ENCODE assay signal across 16 mouse cellular contexts in the genomic region with DNA sequence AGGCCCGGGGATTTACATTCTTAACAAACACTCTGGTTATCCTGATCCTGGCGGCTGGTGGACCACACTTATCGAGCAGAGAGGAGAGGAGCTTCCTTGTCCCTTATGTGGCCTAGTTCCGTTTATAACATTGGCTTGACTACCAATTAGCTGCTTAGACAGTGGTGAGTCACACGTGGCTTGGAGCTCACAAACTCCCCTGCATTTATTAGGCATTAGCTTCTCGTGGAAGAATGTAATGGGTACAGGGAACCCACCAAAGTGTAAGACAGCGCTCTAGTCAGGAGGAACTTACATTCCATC.
A peak's percentile ranks its signal among the peaks of the same experiment; 100 is the strongest.
DNase-seq lines count a peak whose midpoint lies in the region; ATAC-seq and TF ChIP-seq lines count a peak whose summit lies in the region.
"Had no signal": no experiment of that assay in that cellular context is flagged by ENCODE, and none has a peak within 500 bp of the region (broad histone marks: within the 10 kb centered on the region; RNA-seq: fewer than 3 reads in every experiment).

No protein-coding gene starts in this region.

- no peak overlapping the region for H3K4me3 ChIP-seq in embryonic facial prominence, embryonic 13.5 days
- no peak overlapping the region for H3K4me3 ChIP-seq in embryonic facial prominence, embryonic 10.5 days
- H3K4me3 ChIP-seq in lung, embryonic 16.5 days (ENCODE audit: low read length): no peak overlapping the region
- H3K4me3 ChIP-seq in intestine, embryonic 15.5 days (replicated peaks): no peak overlapping the region
- no peak overlapping the region for H3K4me3 ChIP-seq in stomach, postnatal 0 days (ENCODE audit: low read depth, low read length)
- H3K4me3 ChIP-seq: liver, embryonic 12.5 days; midbrain, embryonic 15.5 days; myocyte had no signal

- peaks cover 10% of the 10 kb centered on the region for H3K4me1 ChIP-seq in embryonic facial prominence, embryonic 13.5 days
- H3K4me1 ChIP-seq in embryonic facial prominence, embryonic 10.5 days: no peaks in the 10 kb centered on the region
- no peaks in the 10 kb centered on the region for H3K4me1 ChIP-seq in lung, embryonic 16.5 days (replicated peaks; ENCODE audit: control insufficient read depth, insufficient read depth, low read length)
- H3K4me1 ChIP-seq in intestine, embryonic 15.5 days (replicated peaks): no peaks in the 10 kb centered on the region
- H3K4me1 ChIP-seq in stomach, postnatal 0 days (replicated peaks; ENCODE audit: control insufficient read depth, insufficient read depth): no peaks in the 10 kb centered on the region
- H3K4me1 ChIP-seq: liver, embryonic 12.5 days; midbrain, embryonic 15.5 days had no signal

- no peaks in the 10 kb centered on the region for H3K27me3 ChIP-seq in embryonic facial prominence, embryonic 13.5 days
- peaks cover 14% of the 10 kb centered on the region; the same call in 1 of the 2 replicates for H3K27me3 ChIP-seq in embryonic facial prominence, embryonic 10.5 days (replicated peaks; ENCODE audit: low read depth, poor library complexity, severe bottlenecking)
- H3K27me3 ChIP-seq in lung, embryonic 16.5 days (ENCODE audit: control insufficient read depth, insufficient read depth, low read depth, low read length): no peaks in the 10 kb centered on the region
- no peaks in the 10 kb centered on the region for H3K27me3 ChIP-seq in intestine, embryonic 15.5 days (replicated peaks)
- H3K27me3 ChIP-seq in stomach, postnatal 0 days (ENCODE audit: control insufficient read depth, insufficient read depth, low read length): no peaks in the 10 kb centered on the region
- H3K27me3 ChIP-seq: liver, embryonic 12.5 days; midbrain, embryonic 15.5 days had no signal

- H3K4me2 ChIP-seq in embryonic facial prominence, embryonic 13.5 days: no peak overlapping the region
- H3K4me2 ChIP-seq in lung, embryonic 16.5 days (ENCODE audit: low read depth, low read length): no peak overlapping the region
- no peak overlapping the region for H3K4me2 ChIP-seq in intestine, embryonic 15.5 days (replicated peaks)
- no peak overlapping the region for H3K4me2 ChIP-seq in stomach, postnatal 0 days (replicated peaks; ENCODE audit: low read depth)
- H3K4me2 ChIP-seq: heart, embryonic 11.5 days; hindbrain, embryonic 14.5 days; liver, embryonic 12.5 days; midbrain, embryonic 15.5 days had no signal

- no peak for TF ChIP-seq EP300 in stomach, postnatal 0 days (optimal IDR thresholded peaks at IDR 0.05)

- H3K36me3 ChIP-seq in embryonic facial prominence, embryonic 13.5 days: no peaks in the 10 kb centered on the region
- H3K36me3 ChIP-seq in embryonic facial prominence, embryonic 10.5 days (replicated peaks): no peaks in the 10 kb centered on the region
- no peaks in the 10 kb centered on the region for H3K36me3 ChIP-seq in lung, embryonic 16.5 days (ENCODE audit: control insufficient read depth, insufficient read depth, low read length)
- H3K36me3 ChIP-seq in intestine, embryonic 15.5 days: no peaks in the 10 kb centered on the region
- H3K36me3 ChIP-seq in stomach, postnatal 0 days (ENCODE audit: control insufficient read depth, insufficient read depth, low read length): no peaks in the 10 kb centered on the region
- H3K36me3 ChIP-seq: G1E; liver, embryonic 12.5 days; midbrain, embryonic 15.5 days had no signal

- H3K27ac ChIP-seq in embryonic facial prominence, embryonic 13.5 days: peak overlapping the region; percentile 62
- H3K27ac ChIP-seq in embryonic facial prominence, embryonic 10.5 days (replicated peaks): no peak overlapping the region
- H3K27ac ChIP-seq in lung, embryonic 16.5 days (ENCODE audit: low read length): peak overlapping the region; percentile 80
- 0 out of 2 replicates have a peak overlapping the region, but pooled peaks have one; percentile 22 for H3K27ac ChIP-seq in intestine, embryonic 15.5 days
- H3K27ac ChIP-seq in stomach, postnatal 0 days (replicated peaks): no peak overlapping the region
- H3K27ac ChIP-seq: hindbrain, embryonic 14.5 days; kidney, postnatal 0 days; liver, embryonic 12.5 days; midbrain, embryonic 15.5 days had no signal

- no peak for TF ChIP-seq CTCF in stomach, postnatal 0 days (IDR thresholded peaks at IDR 0.05; ENCODE audit: low read depth)

- WGBS in embryonic facial prominence, embryonic 13.5 days: 45% methylated on average over 7 of the region's 7 CpGs
- WGBS in embryonic facial prominence, embryonic 10.5 days: 46% methylated on average over 7 of the region's 7 CpGs
- 39% methylated on average over 7 of the region's 7 CpGs for WGBS in lung, embryonic 16.5 days
- 35% methylated on average over 7 of the region's 7 CpGs for WGBS in intestine, embryonic 15.5 days
- WGBS in stomach, postnatal 0 days: 31% methylated on average over 7 of the region's 7 CpGs

- no peak overlapping the region for H3K9ac ChIP-seq in embryonic facial prominence, embryonic 13.5 days
- no peak overlapping the region for H3K9ac ChIP-seq in lung, embryonic 16.5 days (ENCODE audit: low read length)
- no peak overlapping the region for H3K9ac ChIP-seq in intestine, embryonic 15.5 days
- no peak overlapping the region for H3K9ac ChIP-seq in stomach, postnatal 0 days (ENCODE audit: low read length)
- H3K9ac ChIP-seq: hindbrain, embryonic 14.5 days; liver, embryonic 12.5 days; midbrain, embryonic 15.5 days had no signal

- no peak for ATAC-seq in embryonic facial prominence, embryonic 13.5 days (ENCODE audit: insufficient number of reproducible peaks, insufficient read depth, low FRiP score, low TSS enrichment, low read depth)
- ATAC-seq in lung, embryonic 16.5 days (ENCODE audit: low read depth): peak; percentile 41
- peak; percentile 41; the same call in 1 of the 2 replicates for ATAC-seq in intestine, embryonic 15.5 days
- ATAC-seq in stomach, postnatal 0 days (ENCODE audit: low FRiP score, low TSS enrichment): peak; percentile 22; the same call in 1 of the 2 replicates
- ATAC-seq in cerebellum, adult (ENCODE audit: insufficient number of reproducible peaks, low FRiP score, low TSS enrichment): no peak
- ATAC-seq: liver, embryonic 12.5 days; midbrain, embryonic 15.5 days had no signal

- no peaks in the 10 kb centered on the region for H3K9me3 ChIP-seq in embryonic facial prominence, embryonic 13.5 days
- no peaks in the 10 kb centered on the region for H3K9me3 ChIP-seq in embryonic facial prominence, embryonic 10.5 days
- no peaks in the 10 kb centered on the region for H3K9me3 ChIP-seq in lung, embryonic 16.5 days (ENCODE audit: control insufficient read depth, low read length)
- H3K9me3 ChIP-seq in intestine, embryonic 15.5 days: no peaks in the 10 kb centered on the region
- H3K9me3 ChIP-seq in stomach, postnatal 0 days (ENCODE audit: control insufficient read depth, low read length): no peaks in the 10 kb centered on the region
- H3K9me3 ChIP-seq: G1E; liver, embryonic 12.5 days; midbrain, embryonic 15.5 days had no signal

- DNase-seq in embryonic facial prominence, embryonic 10.5 days (ENCODE audit: low spot score): no peak
- no peak for DNase-seq in lung, postnatal 36 days
- no peak for DNase-seq in stomach, postnatal 0 days (ENCODE audit: low spot score)
- no peak for DNase-seq in cerebellum, postnatal 36 days
- DNase-seq: cerebellum, adult 8-10 months had no signal

Comparison
In these comparisons a context has a peak if more than half of its experiments do, and no peak if none do; other contexts are left out.
1. H3K27ac ChIP-seq: peak in embryonic facial prominence, embryonic 13.5 days (single experiment), lung, embryonic 16.5 days (single experiment) and intestine, embryonic 15.5 days (single experiment); none in embryonic facial prominence, embryonic 10.5 days (single experiment) and stomach, postnatal 0 days (single experiment).
2. ATAC-seq: peak in lung, embryonic 16.5 days (single experiment), intestine, embryonic 15.5 days (single experiment) and stomach, postnatal 0 days (single experiment); none in embryonic facial prominence, embryonic 13.5 days (single experiment) and cerebellum, adult (single experiment).